Mouse (Mus musculus): Measurements from ENCODE around the gene Efr3b. TPM values are rescaled to one million over a fixed set of nuclear protein-coding genes. Genes with fewer than 3 reads are reported as not detected.

The Efr3b gene
- 9.9 and 16.0 TPM in 2 replicates for polyA plus RNA-seq (2016; fragmentation: Nextera tagmentation; extraction: Ambion mirVana)

DNA sequence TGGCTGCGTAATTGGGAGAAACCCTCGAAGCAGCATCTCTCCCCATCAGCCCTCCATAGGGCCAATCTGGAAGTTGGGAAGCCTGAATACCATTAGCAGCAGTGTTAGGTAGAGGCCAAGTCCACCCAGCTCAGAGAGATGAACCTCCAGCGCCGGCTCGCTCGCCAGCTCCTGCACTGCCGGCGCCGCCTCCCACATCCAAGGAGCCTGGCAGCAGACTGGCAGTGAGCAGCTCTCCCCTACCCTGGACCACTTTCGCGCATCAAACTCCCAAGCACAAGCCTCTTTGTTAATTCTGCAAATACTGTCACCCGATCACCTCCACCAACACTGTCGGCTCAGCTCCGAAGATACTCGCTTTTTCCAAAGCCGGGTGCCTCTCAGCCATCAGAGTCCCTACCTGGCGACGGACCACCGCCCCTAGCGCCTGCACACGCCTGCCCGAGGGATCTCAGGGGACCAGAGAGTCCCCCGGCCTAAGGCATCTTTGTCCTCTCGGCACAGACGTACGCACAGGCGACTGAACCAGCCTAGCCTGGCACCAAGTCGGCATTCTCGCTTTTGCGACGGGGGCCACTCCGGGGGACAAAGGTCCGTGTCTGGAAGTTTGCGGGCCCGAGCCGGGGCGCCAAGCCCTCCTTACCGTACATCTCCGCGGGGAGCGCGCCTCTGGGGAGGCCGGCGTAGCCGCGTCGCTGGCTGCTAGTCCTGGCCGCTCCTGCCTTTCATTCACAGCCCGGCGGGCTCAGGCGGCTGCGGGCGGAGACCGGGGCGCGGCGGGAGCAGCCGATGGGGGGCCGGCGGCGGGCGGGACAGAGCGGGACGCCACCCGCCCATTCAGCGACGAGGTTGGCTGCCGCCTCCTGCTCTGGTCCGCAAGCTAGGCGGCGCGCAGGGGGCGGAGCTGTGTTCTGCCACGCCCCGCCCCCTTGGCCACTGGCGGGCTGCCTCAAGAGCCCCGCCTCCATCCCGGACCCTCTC, at the start of gene Efr3b:
Gene Efr3b (minus strand): TSS at position 855 of the 981 bp plus-strand sequence.
- peak within 1 kb of the TSS; percentile 93 for H3K27ac ChIP-seq
- DNase-seq (ENCODE audit: low spot score) = peak; percentile 88
- H3K9me3 ChIP-seq = no peaks in the 10 kb centered on the region
- H3K4me1 ChIP-seq = peaks cover 56% of the 10 kb centered on the region
- H3K4me3 ChIP-seq = peak within 1 kb of the TSS; percentile 86
- H3K27me3 ChIP-seq (ENCODE audit: insufficient read depth, poor library complexity, severe bottlenecking) = peaks cover 19% of the 10 kb centered on the region
- WGBS = under 1% methylated on average over 78 of the region's 78 CpGs
- no peaks in the 10 kb centered on the region for H3K36me3 ChIP-seq

DNA sequence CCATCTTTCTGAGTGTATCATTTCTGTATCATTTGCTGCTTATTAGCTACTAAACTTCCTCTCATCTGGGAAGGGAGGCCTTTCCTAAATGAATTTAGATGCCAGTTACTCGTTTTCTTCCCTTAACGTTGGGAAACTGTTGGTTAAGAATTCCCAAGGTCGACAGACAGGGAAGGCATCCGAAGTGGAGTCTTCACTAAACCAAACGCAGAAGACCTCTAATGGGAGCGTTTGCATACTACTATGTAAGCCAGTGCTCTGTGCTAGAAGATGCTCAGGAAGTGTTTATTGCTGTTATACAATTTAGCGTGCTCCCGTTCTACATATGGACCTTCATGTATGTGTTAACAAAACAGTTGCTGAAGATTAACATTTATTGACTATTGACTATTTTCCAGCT, 44.7 kb upstream of the Efr3b start:
- Histone ChIP-seq H3K27ac (peak overlapping the region; percentile 96; the same call in 1 of the 2 replicates), H3K4me3 (peak overlapping the region; percentile 71), H3K9me3 (no peaks in the 10 kb centered on the region), H3K4me1 (peaks cover 14% of the 10 kb centered on the region; the same call in 1 of the 2 replicates), H3K27me3 (ENCODE audit: insufficient read depth, poor library complexity, severe bottlenecking) (no peaks in the 10 kb centered on the region), H3K36me3 (peaks cover 26% of the 10 kb centered on the region)
- 70% methylated on average over 8 of the region's 8 CpGs for WGBS
- no peak for DNase-seq (ENCODE audit: low spot score)

GRCm38 (mm10) chr12:4082132-4083001, 43.7 kb upstream of the Efr3b start, which contains the start of gene Dnajc27:
Gene Dnajc27 (plus strand): TSS chr12:4082583.
- Histone ChIP-seq H3K9me3 (no peaks in the 10 kb centered on the region), H3K27me3 (ENCODE audit: insufficient read depth, poor library complexity, severe bottlenecking) (no peaks in the 10 kb centered on the region), H3K27ac (peak within 1 kb of the TSS; percentile 96), H3K4me1 (peaks cover 14% of the 10 kb centered on the region; the same call in 1 of the 2 replicates), H3K36me3 (peaks cover 17% of the 10 kb centered on the region), H3K4me3 (peak within 1 kb of the TSS; percentile 71)
- 5% methylated on average over 59 of the region's 59 CpGs for WGBS
- peak; percentile 97 for DNase-seq (ENCODE audit: low spot score)

- no peaks in the 10 kb centered on the region for H3K27me3 ChIP-seq (ENCODE audit: insufficient read depth, poor library complexity, severe bottlenecking)
- H3K4me3 ChIP-seq = no peak overlapping the region
- H3K27ac ChIP-seq = no peak overlapping the region
- H3K9me3 ChIP-seq = no peaks in the 10 kb centered on the region
- DNase-seq (ENCODE audit: low spot score) = no peak
- 0% methylated on average over 2 of the region's 2 CpGs for WGBS
- no peaks in the 10 kb centered on the region for H3K36me3 ChIP-seq
- H3K4me1 ChIP-seq = peaks cover 18% of the 10 kb centered on the region; the same call in 1 of the 2 replicates
Measured at GRCm38 (mm10) chr12:4080311-4080710, 41.6 kb upstream of the Efr3b start.

DNA sequence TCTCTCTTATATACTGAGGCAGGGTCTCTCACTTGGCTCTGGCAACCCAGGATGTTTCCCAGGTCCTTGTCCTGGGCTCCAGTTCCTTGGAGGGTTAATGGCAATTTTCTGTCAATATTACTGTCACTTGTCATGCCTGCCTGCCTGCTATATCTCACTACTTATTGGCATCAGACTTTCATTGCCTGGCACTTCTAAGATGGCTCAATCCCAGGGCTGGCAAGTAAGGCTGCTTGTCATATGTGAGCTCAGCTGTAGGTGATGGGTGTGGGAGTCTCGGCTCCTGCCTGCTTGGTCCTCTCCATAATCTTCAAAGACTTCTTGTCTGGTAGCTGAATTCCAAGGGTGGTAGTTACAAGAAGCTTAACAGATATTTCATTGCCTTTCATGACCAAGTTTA, 39.4 kb upstream of the Efr3b start:
- H3K4me1 ChIP-seq = peaks cover 20% of the 10 kb centered on the region; the same call in 1 of the 2 replicates
- no peak overlapping the region for H3K4me3 ChIP-seq
- no peaks in the 10 kb centered on the region for H3K36me3 ChIP-seq
- no peak for DNase-seq (ENCODE audit: low spot score)
- no peak overlapping the region for H3K27ac ChIP-seq
- no peaks in the 10 kb centered on the region for H3K27me3 ChIP-seq (ENCODE audit: insufficient read depth, poor library complexity, severe bottlenecking)
- no peaks in the 10 kb centered on the region for H3K9me3 ChIP-seq
- 62% methylated on average over 1 of the region's 1 CpGs for WGBS

- Histone ChIP-seq H3K27me3 (ENCODE audit: insufficient read depth, poor library complexity, severe bottlenecking) (no peaks in the 10 kb centered on the region), H3K4me3 (no peak overlapping the region), H3K9me3 (no peaks in the 10 kb centered on the region), H3K27ac (no peak overlapping the region), H3K36me3 (no peaks in the 10 kb centered on the region), H3K4me1 (peaks cover 16% of the 10 kb centered on the region)
- no peak for DNase-seq (ENCODE audit: low spot score)
Measured at GRCm38 (mm10) chr12:4076383-4076782, 37.7 kb upstream of the Efr3b start.

DNA sequence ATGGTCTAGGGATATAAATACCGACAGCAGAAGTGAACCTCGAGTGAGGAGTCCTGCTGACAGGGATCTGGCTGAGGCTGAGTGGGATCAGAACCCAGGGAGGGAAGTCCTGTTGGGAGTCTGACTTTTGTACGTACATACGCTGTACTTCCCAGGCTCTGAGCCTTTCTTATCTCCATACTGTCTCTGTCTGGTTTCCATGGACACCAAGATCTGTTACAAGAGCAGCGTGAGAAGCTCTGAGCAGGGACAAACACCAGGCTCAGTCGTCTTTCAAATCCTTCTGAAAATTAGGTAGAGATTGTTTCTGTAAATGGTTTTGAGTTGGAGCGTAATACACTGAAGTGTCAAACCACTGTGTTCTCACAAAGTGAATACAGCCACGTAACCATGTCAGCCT, 36.7 kb upstream of the Efr3b start:
- DNase-seq (ENCODE audit: low spot score) = no peak
- Histone ChIP-seq H3K4me1 (peaks cover 16% of the 10 kb centered on the region), H3K9me3 (no peaks in the 10 kb centered on the region), H3K27ac (no peak overlapping the region), H3K27me3 (ENCODE audit: insufficient read depth, poor library complexity, severe bottlenecking) (no peaks in the 10 kb centered on the region), H3K4me3 (no peak overlapping the region), H3K36me3 (no peaks in the 10 kb centered on the region)
- 37% methylated on average over 8 of the region's 8 CpGs for WGBS

- no peaks in the 10 kb centered on the region for H3K36me3 ChIP-seq
- H3K4me1 ChIP-seq = peaks cover 18% of the 10 kb centered on the region
- no peak overlapping the region for H3K27ac ChIP-seq
- H3K4me3 ChIP-seq = no peak overlapping the region
- WGBS = 77% methylated on average over 9 of the region's 9 CpGs
- H3K27me3 ChIP-seq (ENCODE audit: insufficient read depth, poor library complexity, severe bottlenecking) = no peaks in the 10 kb centered on the region
- no peak for DNase-seq (ENCODE audit: low spot score)
- no peaks in the 10 kb centered on the region for H3K9me3 ChIP-seq
Measured at GRCm38 (mm10) chr12:4071671-4072070, 33.0 kb upstream of the Efr3b start.

DNA sequence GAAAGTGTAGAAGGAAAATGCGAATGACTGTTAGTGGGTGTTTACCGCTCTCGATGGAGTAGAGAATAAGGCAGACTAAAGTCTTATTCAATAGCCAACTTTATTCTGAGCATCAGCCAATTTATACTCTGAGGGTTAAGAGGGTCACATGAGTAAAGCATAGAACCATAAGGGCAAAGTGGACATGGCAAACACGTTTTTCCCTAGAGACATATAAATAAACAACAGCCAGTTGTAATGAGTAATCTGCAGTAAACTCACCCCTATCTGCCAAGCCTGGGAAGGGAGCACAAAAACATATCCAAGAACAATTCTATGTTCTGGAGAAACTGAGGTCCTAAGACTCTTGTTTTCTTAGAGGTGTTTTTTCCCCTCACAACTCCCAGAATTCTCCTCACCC, 29.8 kb upstream of the Efr3b start:
- H3K4me3 ChIP-seq = no peak overlapping the region
- no peak overlapping the region for H3K27ac ChIP-seq
- H3K27me3 ChIP-seq (ENCODE audit: insufficient read depth, poor library complexity, severe bottlenecking) = no peaks in the 10 kb centered on the region
- H3K4me1 ChIP-seq = peaks cover 10% of the 10 kb centered on the region
- no peaks in the 10 kb centered on the region for H3K36me3 ChIP-seq
- WGBS = 82% methylated on average over 4 of the region's 4 CpGs
- H3K9me3 ChIP-seq = no peaks in the 10 kb centered on the region
- DNase-seq (ENCODE audit: low spot score) = no peak

- Histone ChIP-seq H3K9me3 (no peaks in the 10 kb centered on the region), H3K27me3 (ENCODE audit: insufficient read depth, poor library complexity, severe bottlenecking) (no peaks in the 10 kb centered on the region), H3K4me1 (peaks cover 8% of the 10 kb centered on the region), H3K36me3 (no peaks in the 10 kb centered on the region), H3K4me3 (no peak overlapping the region), H3K27ac (no peak overlapping the region)
- 63% methylated on average over 6 of the region's 6 CpGs for WGBS
- no peak for DNase-seq (ENCODE audit: low spot score)
Measured at GRCm38 (mm10) chr12:4066681-4067459, 28.2 kb upstream of the Efr3b start.

- no peaks in the 10 kb centered on the region for H3K36me3 ChIP-seq
- no peak overlapping the region for H3K4me3 ChIP-seq
- H3K9me3 ChIP-seq = no peaks in the 10 kb centered on the region
- H3K27me3 ChIP-seq (ENCODE audit: insufficient read depth, poor library complexity, severe bottlenecking) = no peaks in the 10 kb centered on the region
- no peak overlapping the region for H3K27ac ChIP-seq
- no peak for DNase-seq (ENCODE audit: low spot score)
- H3K4me1 ChIP-seq = peaks cover 8% of the 10 kb centered on the region
- 67% methylated on average over 8 of the region's 8 CpGs for WGBS
Measured at GRCm38 (mm10) chr12:4065944-4066343, 27.2 kb upstream of the Efr3b start.

DNA sequence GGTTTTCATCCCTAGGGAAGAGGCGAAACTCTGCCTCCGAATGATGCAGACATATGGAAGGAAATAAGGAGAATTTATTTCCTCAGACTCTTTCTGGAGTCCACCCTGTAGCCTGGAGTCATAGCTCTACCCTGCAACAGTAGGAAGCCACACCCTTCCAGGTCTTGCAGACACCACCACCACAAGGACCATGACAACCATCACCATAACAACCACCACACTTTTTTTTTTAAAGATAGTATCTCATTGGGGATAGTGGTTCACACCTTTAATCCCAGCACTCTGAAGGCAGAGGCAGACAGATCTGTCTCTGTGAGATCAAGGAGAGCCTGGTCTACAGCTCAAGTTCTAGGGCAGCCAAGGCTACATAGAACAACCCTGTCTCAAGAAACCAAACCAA, 26.8 kb upstream of the Efr3b start:
- Histone ChIP-seq H3K27me3 (ENCODE audit: insufficient read depth, poor library complexity, severe bottlenecking) (no peaks in the 10 kb centered on the region), H3K27ac (no peak overlapping the region), H3K36me3 (no peaks in the 10 kb centered on the region), H3K4me1 (peaks cover 8% of the 10 kb centered on the region), H3K9me3 (no peaks in the 10 kb centered on the region), H3K4me3 (no peak overlapping the region)
- WGBS = 93% methylated on average over 2 of the region's 2 CpGs
- DNase-seq (ENCODE audit: low spot score) = no peak

Measured in heart, embryonic 10.5 days (tissue).